Mouse (Mus musculus) stomach, embryonic 14.5 days (tissue): ENCODE results near the gene Gm14403. TPM values are rescaled to one million over a fixed set of nuclear protein-coding genes. Genes with fewer than 3 reads are reported as not detected.
"Not testable (repeated sequence)": the region's sequence is repeated elsewhere in the genome, so short reads cannot be mapped to it uniquely, and the experiment has no call there.

Source experiments
- ATAC-seq: fragments of 200-750 bp; cut with Nextera tagmentation; 2 replicates; pipeline ENCODE4 v1.8.0; 2017; ENCODE audit warnings: low read depth, moderate TSS enrichment; ENCODE audit not compliant: insufficient number of reproducible peaks, insufficient read depth, low FRiP score
- H3K27ac ChIP-seq: fragments of 300-500 bp; sonication (generic); 2 replicates; pipeline ENCODE4 v1.5.1; 2014; ENCODE audit warnings: mild to moderate bottlenecking, low read length, moderate library complexity, mixed read lengths
- H3K27me3 ChIP-seq: fragments of 300-500 bp; sonication (generic); 2 replicates; pipeline ENCODE4 v1.6.1; 2014; ENCODE audit warnings: low read length, control low read depth, mixed read lengths; ENCODE audit not compliant: control insufficient read depth, insufficient read depth
- H3K36me3 ChIP-seq: fragments of 300-500 bp; sonication (generic); 2 replicates; pipeline ENCODE4 v1.6.1; 2014; ENCODE audit warnings: mild to moderate bottlenecking, control low read depth, low read length, moderate library complexity, mixed read lengths; ENCODE audit not compliant: control insufficient read depth, insufficient read depth
- H3K4me1 ChIP-seq: fragments of 300-500 bp; sonication (generic); 2 replicates; pipeline ENCODE4 v1.6.1; 2014; ENCODE audit warnings: low read length, control low read depth, mixed read lengths; ENCODE audit not compliant: control insufficient read depth, insufficient read depth
- H3K4me2 ChIP-seq: fragments of 300-500 bp; sonication (generic); replicated peaks from 2 replicates; pipeline ENCODE4 v1.6.1; 2014; ENCODE audit warnings: low read depth, low read length, control low read depth
- H3K4me3 ChIP-seq: fragments of 300-500 bp; sonication (generic); 2 replicates; pipeline ENCODE4 v1.5.1; 2014; ENCODE audit warnings: low read depth, low read length, control low read depth
- H3K9ac ChIP-seq: fragments of 300-500 bp; sonication (generic); replicated peaks from 2 replicates; pipeline ENCODE4 v1.6.1; 2014; ENCODE audit warnings: low read depth, mild to moderate bottlenecking, control low read depth, low read length, moderate library complexity, mixed read lengths
- H3K9me3 ChIP-seq: fragments of 300-500 bp; sonication (generic); 2 replicates; pipeline ENCODE4 v1.6.1; 2016; ENCODE audit warnings: low read depth, low read length, control low read depth; ENCODE audit not compliant: control insufficient read depth
- WGBS: fragments of 180-500 bp; shearing (Covaris S2); extraction: QIAGEN DNeasy Blood & Tissue Kit; methylation state at CpG from one replicate; pipeline ENCODE4 v1.1.7; 2014; 5-methylcytosine and 5-hydroxymethylcytosine counted together
- polyA plus RNA-seq: library from polyadenylated mRNA; unstranded; fragments of >200 nt; fragmentation: Nextera tagmentation; extraction: Ambion mirVana; gene quantifications from 2 replicates; pipeline ENCODE4 v1.2.1, GENCODE M21; 2014

Gene Gm14403
- polyA plus RNA-seq, 1 experiment from 2014 or later, result 8.7 TPM

GRCm38 (mm10) chr2:177511381-177511780 lies 13.4 kb downstream of the Gm14403 start:
- not testable (repeated sequence) for H3K4me1 ChIP-seq, H3K9me3 ChIP-seq, H3K27me3 ChIP-seq, H3K4me2 ChIP-seq, H3K4me3 ChIP-seq, H3K27ac ChIP-seq, H3K36me3 ChIP-seq, H3K9ac ChIP-seq, ATAC-seq
- WGBS, result 75% methylated on average over 4 of the region's 4 CpGs

GRCm38 (mm10) chr2:177511972-177512371 lies 14.0 kb downstream of the Gm14403 start:
- not testable (repeated sequence) for H3K36me3 ChIP-seq

GRCm38 (mm10) chr2:177513991-177514479 lies 16.0 kb downstream of the Gm14403 start:
- H3K9ac ChIP-seq, H3K4me3 ChIP-seq, H3K36me3 ChIP-seq, H3K27me3 ChIP-seq, ATAC-seq, H3K27ac ChIP-seq, H3K4me2 ChIP-seq, H3K9me3 ChIP-seq, H3K4me1 ChIP-seq: not testable (repeated sequence)
- 86% methylated on average over 4 of the region's 4 CpGs for WGBS

More at GRCm38 (mm10) chr2:177511972-177512371, 14.0 kb downstream of the Gm14403 start:
- not testable (repeated sequence) for H3K27ac ChIP-seq, H3K9ac ChIP-seq, ATAC-seq, H3K27me3 ChIP-seq, H3K9me3 ChIP-seq, H3K4me3 ChIP-seq, H3K4me2 ChIP-seq, H3K4me1 ChIP-seq
- WGBS, result 86% methylated on average over 3 of the region's 3 CpGs

GRCm38 (mm10) chr2:177517746-177518145 lies 19.7 kb downstream of the Gm14403 start:
- not testable (repeated sequence) for H3K27ac ChIP-seq, H3K4me1 ChIP-seq, H3K9me3 ChIP-seq, H3K4me2 ChIP-seq, H3K36me3 ChIP-seq, H3K9ac ChIP-seq, ATAC-seq, H3K4me3 ChIP-seq, H3K27me3 ChIP-seq
- 79% methylated on average over 9 of the region's 9 CpGs for WGBS

GRCm38 (mm10) chr2:177518354-177518753 lies 20.3 kb downstream of the Gm14403 start:
- WGBS, result 90% methylated on average over 7 of the region's 7 CpGs
- H3K36me3 ChIP-seq, H3K9ac ChIP-seq, H3K9me3 ChIP-seq, H3K4me2 ChIP-seq, H3K27ac ChIP-seq, H3K4me1 ChIP-seq, H3K27me3 ChIP-seq, ATAC-seq, H3K4me3 ChIP-seq: not testable (repeated sequence)

- 92% methylated on average over 1 of the region's 1 CpGs for WGBS
- not testable (repeated sequence) for H3K4me2 ChIP-seq, H3K4me3 ChIP-seq, H3K27ac ChIP-seq, H3K4me1 ChIP-seq, H3K9ac ChIP-seq, ATAC-seq, H3K36me3 ChIP-seq, H3K9me3 ChIP-seq, H3K27me3 ChIP-seq
These were observed 20.9 kb downstream of the Gm14403 start for GRCm38 (mm10) chr2:177518960-177519359.

- Histone ChIP-seq H3K9ac (no peak overlapping the region), H3K4me1 (no peaks in the 10 kb centered on the region), H3K27ac (no peak overlapping the region), H3K9me3 (peaks cover 3% of the 10 kb centered on the region; the same call in 1 of the 2 replicates), H3K27me3 (no peaks in the 10 kb centered on the region), H3K4me2 (no peak overlapping the region), H3K36me3 (no peaks in the 10 kb centered on the region), H3K4me3 (no peak overlapping the region)
- ATAC-seq, result no peak
- WGBS, result 72% methylated on average over 8 of the region's 8 CpGs
These were observed 22.0 kb downstream of the Gm14403 start for GRCm38 (mm10) chr2:177520035-177520434.

GRCm38 (mm10) chr2:177523061-177523460 lies 25.0 kb downstream of the Gm14403 start:
- Histone ChIP-seq H3K27ac (no peak overlapping the region), H3K9me3 (peaks cover 3% of the 10 kb centered on the region; the same call in 1 of the 2 replicates), H3K4me2 (no peak overlapping the region), H3K4me3 (no peak overlapping the region), H3K4me1 (no peaks in the 10 kb centered on the region), H3K36me3 (no peaks in the 10 kb centered on the region), H3K27me3 (no peaks in the 10 kb centered on the region), H3K9ac (no peak overlapping the region)
- ATAC-seq, result no peak
- 91% methylated on average over 20 of the region's 20 CpGs for WGBS

- not testable (repeated sequence) for ATAC-seq, H3K4me1 ChIP-seq
- 92% methylated on average over 6 of the region's 6 CpGs for WGBS
These were observed 25.7 kb downstream of the Gm14403 start for GRCm38 (mm10) chr2:177523674-177524073.

More at GRCm38 (mm10) chr2:177523674-177524073, 25.7 kb downstream of the Gm14403 start:
- H3K36me3 ChIP-seq, H3K9ac ChIP-seq, H3K27ac ChIP-seq, H3K4me3 ChIP-seq, H3K4me2 ChIP-seq, H3K27me3 ChIP-seq, H3K9me3 ChIP-seq: not testable (repeated sequence)
